Mouse (Mus musculus) bone marrow, adult 2 months (tissue): Measurements from ENCODE around the gene Cdkl2.

Experiments
- CTCF ChIP-seq: fragments of 200-500 bp; IDR thresholded peaks from 2 replicates; pipeline ENCODE4 v1.5.1; 2011; ENCODE audit warnings: low read length, control low read depth; ENCODE audit not compliant: control insufficient read depth, insufficient read depth
- POLR2A ChIP-seq: fragments of 200-500 bp; IDR thresholded peaks from 2 replicates; pipeline ENCODE4 v1.6.1; 2011; ENCODE audit warnings: low read depth, mild to moderate bottlenecking, control low read depth, low read length, borderline replicate concordance; ENCODE audit not compliant: control insufficient read depth

- TF ChIP-seq CTCF = no peak
- TF ChIP-seq POLR2A = no peak
Measured at GRCm38 (mm10) chr5:91974002-91974401, 69.7 kb downstream of the Cdkl2 start.
